Mouse (Mus musculus) cerebellum, postnatal 4 days (tissue): ENCODE measurements around the gene Ica1.
A peak's percentile ranks its signal among the peaks of the same experiment; 100 is the strongest.

ENCODE experiments used
- DNase-seq, 2 experiments: peaks; one replicate each; pipeline ENCODE4 v3.0.0; 2022; ENCODE audit warnings: low spot score in 2 of 2, mixed read lengths in 1 of 2

Gene Ica1

GRCm38 (mm10) chr6:8691199-8691975, 86.9 kb downstream of the Ica1 start:
- DNase-seq: no peak

DNA sequence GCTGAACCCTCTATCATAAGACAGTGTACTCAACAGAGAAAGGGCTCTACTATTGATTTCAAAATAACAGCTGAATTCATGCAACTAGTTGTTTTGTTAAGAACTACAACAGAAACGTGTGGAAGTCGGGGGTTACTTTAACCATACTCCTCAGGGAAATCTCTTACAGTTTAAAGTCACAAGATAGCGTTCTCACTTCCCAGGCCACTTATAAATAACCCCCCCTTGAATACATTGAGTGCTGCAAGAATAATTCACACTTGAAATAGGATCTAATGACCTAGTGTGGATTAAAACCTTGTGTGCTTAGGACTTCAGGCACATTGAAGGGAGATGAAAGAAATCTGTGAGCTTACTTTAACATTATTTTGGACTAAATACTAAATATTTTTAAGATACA, 87.8 kb downstream of the Ica1 start:
- no peak for DNase-seq

- no peak for DNase-seq
Observed at GRCm38 (mm10) chr6:8686678-8687580, 91.4 kb downstream of the Ica1 start.

DNA sequence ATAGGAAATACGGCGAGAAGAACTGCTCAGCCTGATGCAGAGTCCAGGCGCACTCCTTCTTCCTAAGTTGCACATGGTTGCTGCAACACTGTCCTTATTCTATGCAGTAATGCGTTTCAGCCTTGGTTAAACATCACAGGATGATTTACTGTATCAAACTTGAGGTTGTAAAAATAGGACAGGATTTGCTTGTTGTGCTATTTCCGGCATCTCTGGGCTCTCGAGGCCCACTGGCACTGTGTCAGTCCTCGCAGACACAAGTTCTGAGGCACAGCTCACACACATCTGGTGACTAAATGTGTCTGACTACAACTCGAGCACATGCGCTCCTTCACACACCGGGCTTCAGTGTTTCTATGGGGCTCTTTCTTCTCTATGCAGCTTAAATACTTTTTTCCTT, 94.9 kb downstream of the Ica1 start:
- no peak for DNase-seq

DNA sequence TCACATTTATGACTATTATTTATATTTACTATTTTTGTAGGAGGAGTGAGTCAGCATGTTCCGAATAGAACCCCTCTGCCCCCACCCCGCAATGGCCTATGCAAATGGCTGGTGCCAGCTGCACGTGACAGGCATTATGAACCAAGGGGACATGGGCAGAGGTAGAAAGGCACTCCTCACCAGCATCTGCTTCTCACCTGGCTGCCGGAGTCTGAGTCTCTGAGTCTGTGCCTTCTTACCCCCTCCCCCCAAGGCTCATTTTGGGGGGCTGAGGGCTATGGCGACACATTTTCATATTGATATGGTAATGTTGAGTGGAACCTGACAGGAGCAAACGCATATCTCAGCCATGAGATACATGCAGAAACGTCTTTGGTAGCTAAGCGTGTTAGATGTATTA, 97.4 kb downstream of the Ica1 start:
- DNase-seq: no peak

GRCm38 (mm10) chr6:8673013-8673412, 105.3 kb downstream of the Ica1 start:
- no peak for DNase-seq

- no peak for DNase-seq
Observed at GRCm38 (mm10) chr6:8669343-8669742, 108.9 kb downstream of the Ica1 start.

DNA sequence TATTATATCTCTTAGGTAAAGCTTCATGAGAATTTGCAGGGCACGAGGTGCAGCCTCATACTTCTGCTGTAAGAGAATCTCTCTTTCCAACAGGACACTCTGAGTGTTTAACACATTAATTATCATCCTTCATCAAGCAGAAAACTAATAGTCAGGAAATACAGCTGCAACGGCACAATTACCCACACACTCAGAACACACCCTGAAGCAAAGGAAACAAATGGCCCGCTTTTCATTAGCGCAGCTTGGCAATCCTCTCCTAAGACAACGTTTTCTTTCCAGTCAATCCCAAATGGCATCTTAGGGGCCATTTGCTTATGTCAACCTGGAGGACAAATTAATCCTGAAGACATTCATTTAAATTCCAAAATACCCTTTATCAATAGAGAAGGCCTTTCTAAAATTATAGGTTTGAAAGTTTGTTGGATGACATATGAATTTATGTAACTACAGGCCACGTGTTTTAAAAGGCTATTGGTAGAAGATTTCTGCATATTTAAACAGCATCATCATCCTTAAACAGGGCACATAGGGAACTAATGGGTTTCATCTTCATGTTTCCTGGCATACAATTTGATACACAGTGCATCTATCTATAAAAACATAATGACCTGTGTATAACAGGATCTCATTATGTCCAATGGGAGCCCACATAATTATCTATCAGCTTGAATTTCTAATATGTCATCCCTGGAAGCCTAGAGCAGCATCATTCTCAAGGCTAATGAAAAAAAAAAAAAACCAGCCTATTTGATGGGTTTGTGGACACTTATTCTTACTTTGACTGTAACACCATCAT, 110.1 kb downstream of the Ica1 start:
- no peak for DNase-seq

DNA sequence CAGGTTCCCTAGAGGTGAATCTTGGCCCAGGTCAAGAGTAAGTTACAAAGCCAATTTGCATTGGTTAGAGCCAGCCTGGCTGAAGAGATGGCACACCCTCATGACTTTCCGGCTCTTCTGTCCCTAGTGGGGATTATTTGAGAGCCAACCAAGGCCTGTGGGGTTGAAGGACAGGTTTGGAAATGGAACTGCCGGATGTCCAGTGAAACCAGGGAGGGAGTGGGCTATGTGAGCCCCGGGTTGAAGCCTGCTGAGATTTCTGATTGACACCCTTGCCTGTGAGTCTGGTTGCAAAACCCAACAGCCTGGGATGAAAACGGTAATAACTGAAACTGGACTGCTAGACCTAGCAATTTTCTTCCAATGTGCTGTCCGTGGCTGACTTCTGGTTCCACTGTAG, 112.5 kb downstream of the Ica1 start:
- no peak for DNase-seq

DNA sequence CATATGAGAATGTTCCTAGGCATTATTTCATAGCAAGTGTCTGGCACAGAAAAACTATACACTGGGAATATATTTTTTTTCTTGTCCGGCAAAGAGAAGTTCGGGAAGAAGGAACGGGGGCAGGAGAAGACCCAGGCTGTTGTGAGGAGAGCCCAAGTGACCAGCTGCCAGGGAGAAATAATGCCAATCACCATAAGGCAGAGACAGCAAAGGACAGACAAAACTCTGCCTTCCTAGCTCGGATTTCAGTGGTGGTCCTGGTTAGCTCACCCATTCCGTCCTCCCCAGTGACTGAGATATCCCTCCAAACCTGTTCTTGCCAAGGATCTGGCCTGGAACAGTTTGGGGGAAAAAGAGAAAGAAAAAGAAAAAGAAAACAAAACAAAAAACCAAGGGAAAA, 113.3 kb downstream of the Ica1 start:
- no peak for DNase-seq

DNA sequence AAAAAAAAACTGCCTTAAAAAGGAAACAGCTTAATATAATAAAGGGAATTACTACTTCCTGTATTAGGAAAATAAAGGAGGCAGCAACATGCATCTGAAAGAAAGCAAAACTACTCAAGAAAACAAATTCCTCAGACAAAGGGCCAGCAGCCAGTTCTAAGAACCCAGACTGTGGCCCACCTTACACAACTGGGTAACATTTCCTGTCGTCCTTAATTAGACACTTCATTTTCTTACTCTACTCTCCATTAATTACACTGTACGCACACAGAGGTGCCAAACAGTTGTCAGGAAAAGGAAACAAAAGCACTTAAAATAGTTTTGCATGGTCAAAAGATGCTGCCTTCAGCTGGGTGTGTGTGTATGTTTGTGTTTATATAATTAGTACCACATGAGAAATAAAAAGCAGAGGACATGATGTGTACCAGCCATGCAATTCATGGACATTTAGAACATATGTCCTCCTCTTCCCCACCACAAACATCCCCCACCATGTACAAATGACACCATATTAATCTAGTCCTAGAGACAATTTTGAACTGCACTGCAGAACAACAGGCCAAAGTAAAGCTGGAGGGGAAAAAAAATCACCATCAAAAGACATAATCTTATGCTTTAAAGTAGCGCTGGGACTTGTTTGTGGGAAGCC, 115.1 kb downstream of the Ica1 start:
- DNase-seq: no peak

DNA sequence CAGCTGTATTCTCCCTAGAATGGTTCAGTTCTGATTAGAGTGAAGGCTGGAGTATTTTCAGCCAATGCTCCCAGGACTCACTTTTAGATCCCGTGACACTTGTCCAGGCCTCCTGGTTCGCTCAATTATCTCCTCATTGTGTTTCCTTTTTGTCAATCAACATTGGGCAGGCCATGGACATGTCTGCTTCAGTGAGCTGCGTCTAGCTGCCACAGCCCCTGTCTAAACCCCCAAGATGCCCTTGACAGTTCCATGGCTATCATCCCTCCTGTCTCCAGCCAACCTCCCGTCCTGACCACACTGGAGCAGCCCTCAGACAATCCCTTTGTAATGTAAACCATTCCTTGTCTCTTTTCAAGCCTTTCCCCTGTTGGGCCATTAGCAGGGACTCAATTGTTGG, 116.9 kb downstream of the Ica1 start:
- no peak for DNase-seq

- no peak for DNase-seq
Observed at GRCm38 (mm10) chr6:8660076-8660475, 118.2 kb downstream of the Ica1 start.

DNA sequence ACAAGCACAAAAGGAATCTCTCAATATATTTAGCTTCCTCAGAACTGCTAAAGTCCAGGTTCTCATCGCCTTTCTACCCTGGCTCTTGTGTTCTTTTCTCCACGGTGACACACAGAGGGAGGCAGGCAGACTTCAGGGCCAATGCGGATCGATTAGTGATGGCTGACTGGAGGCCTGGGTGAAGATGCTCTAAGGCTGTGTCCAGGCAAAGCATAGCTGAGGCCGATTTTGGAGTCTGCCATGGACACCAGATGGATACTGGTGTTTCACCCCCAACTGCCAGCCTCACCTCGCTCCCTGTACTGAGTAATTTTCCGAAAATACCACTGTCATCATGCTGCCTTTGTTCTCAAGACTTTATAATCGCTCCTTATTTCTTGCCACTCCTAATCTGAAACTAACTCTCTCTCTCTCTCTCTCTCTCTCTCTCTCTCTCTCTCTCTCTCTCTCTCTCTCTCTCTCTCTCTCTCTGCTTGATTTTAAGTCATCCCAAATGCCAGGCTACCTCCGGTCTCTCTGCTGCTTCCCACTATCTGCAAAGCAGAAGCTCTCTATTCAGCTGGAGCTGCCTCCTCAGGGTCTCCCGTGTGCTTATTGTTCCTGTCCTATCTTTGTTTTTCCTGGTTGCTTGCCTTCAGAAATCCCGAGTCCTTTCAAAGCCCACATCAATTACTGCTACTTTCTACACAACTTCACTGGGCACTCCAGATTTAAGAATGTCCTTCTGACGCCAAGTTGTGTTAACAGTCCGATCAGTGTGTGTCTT, 118.9 kb downstream of the Ica1 start:
- DNase-seq: peak in 1 of 2 experiments; percentile 56

- DNase-seq: no peak
Observed at GRCm38 (mm10) chr6:8658431-8658830, 119.9 kb downstream of the Ica1 start.

DNA sequence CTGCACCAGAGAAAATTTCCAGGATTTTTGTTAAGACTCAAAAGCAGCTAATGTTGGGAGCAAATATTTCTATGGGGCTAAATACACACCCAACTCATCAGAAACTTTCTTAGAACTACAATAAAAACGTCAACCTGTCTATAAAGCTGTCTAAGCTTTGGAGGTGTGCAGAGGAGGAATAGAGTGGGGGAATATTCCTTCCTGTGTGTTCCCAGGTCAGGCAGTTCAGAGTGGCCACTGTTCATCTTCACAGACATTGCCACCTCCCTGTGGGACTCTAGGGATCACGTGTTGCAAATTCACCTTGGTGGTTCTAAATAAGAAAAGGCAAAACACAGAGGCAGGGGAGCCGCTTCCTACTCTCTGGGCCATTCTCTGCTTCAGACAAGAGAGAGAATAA, 120.8 kb downstream of the Ica1 start:
- no peak for DNase-seq

GRCm38 (mm10) chr6:8655454-8655853, 122.8 kb downstream of the Ica1 start:
- DNase-seq: no peak

- DNase-seq: no peak
Observed at GRCm38 (mm10) chr6:8650413-8650812, 127.9 kb downstream of the Ica1 start.

- no peak for DNase-seq
Observed at GRCm38 (mm10) chr6:8649295-8649865, 128.9 kb downstream of the Ica1 start.

DNA sequence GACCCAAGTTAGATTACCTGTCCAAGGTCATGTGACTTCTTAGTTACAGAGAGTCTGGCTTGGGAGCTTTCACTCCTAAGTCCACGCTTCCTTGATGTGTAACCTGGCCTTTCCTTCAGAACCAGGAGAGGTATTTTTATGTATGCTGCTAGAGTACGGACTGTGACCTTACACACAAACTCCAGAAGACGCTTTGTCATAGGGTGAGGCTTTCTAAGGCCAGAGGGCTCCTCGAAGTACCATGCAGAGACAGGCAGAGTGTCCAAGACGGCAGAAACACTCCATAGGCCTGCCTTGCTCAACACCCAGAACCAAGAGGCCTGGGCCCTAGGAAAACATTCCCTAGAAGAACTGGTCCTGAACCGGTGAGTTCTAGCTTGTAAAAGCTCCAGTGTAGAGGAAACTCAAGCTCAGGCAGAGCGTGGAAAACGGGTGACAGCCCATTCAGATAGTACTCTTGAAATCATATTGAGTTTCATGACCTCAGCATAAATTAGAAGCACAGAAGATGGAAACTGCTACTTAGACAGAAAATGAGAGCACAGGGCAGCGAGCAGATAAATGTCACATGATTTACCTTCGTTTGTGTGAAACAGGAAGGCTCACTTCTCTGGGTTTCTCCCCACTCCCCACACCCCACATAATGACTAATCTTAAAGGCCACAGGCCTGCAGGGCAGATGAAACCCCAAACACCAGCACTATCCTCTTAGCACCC, 129.9 kb downstream of the Ica1 start:
- no peak for DNase-seq
